Mouse (Mus musculus): ENCODE data around the gene Rph3a. TPM values are rescaled to one million over a fixed set of nuclear protein-coding genes. Genes with fewer than 3 reads are reported as not detected.

Gene Rph3a
- polyA plus RNA-seq, 1 experiment from 2014 or later = not detected

GRCm38 (mm10) chr5:120968799-120969198 is 41.1 kb downstream of the Rph3a start:
- Histone ChIP-seq H3K4me3 (ENCODE audit: low read depth, low read length) (no peak overlapping the region), H3K4me2 (no peak overlapping the region), H3K9me3 (replicated peaks; ENCODE audit: control insufficient read depth, low read length) (no peaks in the 10 kb centered on the region), H3K9ac (ENCODE audit: low read depth, low read length) (no peak overlapping the region), H3K36me3 (ENCODE audit: control insufficient read depth, insufficient read depth, low read length) (no peaks in the 10 kb centered on the region), H3K27ac (ENCODE audit: low read depth, low read length) (no peak overlapping the region), H3K4me1 (ENCODE audit: control insufficient read depth, insufficient read depth, low read length) (no peaks in the 10 kb centered on the region), H3K27me3 (ENCODE audit: control insufficient read depth, insufficient read depth, low read length) (peaks cover 3% of the 10 kb centered on the region; the same call in 1 of the 2 replicates)
- no peak for ATAC-seq (replicated peaks; ENCODE audit: insufficient number of reproducible peaks, low FRiP score, low TSS enrichment)
- WGBS (ENCODE audit: insufficient replicate concordance) = 85% methylated on average over 8 of the region's 8 CpGs

DNA sequence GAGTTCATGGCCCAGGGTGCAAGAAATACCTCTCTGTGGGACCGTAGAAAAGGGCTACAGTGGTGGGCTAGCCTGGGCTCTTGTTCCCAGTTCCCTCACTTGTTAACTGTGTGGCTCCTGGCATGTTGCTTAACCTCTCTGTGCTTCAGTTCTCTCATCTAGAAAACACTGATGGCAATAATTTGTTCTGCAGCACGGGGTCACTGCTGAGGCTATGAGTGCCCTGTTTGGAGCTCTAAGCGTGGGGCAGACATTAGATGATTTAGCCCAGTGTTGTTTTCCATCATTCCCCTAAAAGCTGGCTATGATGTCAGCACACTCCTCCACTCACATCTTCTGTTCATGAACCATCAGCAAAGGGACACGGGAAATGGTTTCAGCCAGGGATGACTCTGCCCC is 41.8 kb downstream of the Rph3a start:
- no peak for ATAC-seq (replicated peaks; ENCODE audit: insufficient number of reproducible peaks, low FRiP score, low TSS enrichment)
- H3K9ac ChIP-seq (ENCODE audit: low read depth, low read length) = no peak overlapping the region
- no peak overlapping the region for H3K4me2 ChIP-seq
- no peaks in the 10 kb centered on the region for H3K4me1 ChIP-seq (ENCODE audit: control insufficient read depth, insufficient read depth, low read length)
- H3K4me3 ChIP-seq (ENCODE audit: low read depth, low read length) = no peak overlapping the region
- H3K27me3 ChIP-seq (ENCODE audit: control insufficient read depth, insufficient read depth, low read length) = peaks cover 5% of the 10 kb centered on the region; the same call in 1 of the 2 replicates
- no peaks in the 10 kb centered on the region for H3K36me3 ChIP-seq (ENCODE audit: control insufficient read depth, insufficient read depth, low read length)
- 65% methylated on average over 4 of the region's 4 CpGs for WGBS (ENCODE audit: insufficient replicate concordance)
- H3K9me3 ChIP-seq (replicated peaks; ENCODE audit: control insufficient read depth, low read length) = no peaks in the 10 kb centered on the region
- H3K27ac ChIP-seq (ENCODE audit: low read depth, low read length) = no peak overlapping the region

DNA sequence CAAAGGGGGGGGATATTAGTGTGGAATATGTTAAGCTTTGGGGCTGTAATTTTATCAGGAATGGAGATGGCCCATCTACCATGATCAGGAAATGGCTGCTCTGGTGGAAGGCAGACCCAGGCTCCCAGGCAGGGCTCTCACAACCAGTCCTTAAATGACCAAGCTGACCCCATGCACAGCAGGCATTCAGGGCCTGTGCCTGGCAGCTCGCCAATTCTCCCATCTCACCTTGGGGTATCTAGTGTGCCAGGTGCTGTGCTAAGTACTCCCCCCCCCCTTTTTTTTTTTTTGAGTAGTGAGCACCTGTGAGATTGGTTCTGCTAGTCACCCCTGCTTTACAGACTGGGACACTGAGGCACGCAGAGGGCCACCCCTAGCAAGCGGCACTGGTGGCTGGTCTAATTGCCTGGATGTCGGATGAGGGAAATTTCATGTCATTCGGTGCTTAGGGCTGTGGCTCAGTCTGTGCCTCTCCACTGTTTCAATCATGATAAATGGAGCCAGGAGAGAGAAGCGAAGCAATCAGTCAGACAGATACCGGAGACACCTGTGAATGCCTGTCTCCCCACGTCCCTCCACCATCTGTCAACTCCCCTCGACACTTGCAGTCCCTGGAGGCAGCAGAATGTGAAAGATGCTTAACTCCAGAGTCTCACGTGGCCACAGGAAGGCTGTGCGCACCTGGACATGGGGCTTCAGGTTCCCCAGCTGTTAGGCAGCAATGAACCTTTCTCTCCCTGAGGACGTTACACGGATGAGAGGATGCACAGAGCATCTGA is 42.3 kb downstream of the Rph3a start:
- Histone ChIP-seq H3K36me3 (ENCODE audit: control insufficient read depth, insufficient read depth, low read length) (no peaks in the 10 kb centered on the region), H3K27ac (ENCODE audit: low read depth, low read length) (no peak overlapping the region), H3K4me2 (no peak overlapping the region), H3K9ac (ENCODE audit: low read depth, low read length) (no peak overlapping the region), H3K9me3 (replicated peaks; ENCODE audit: control insufficient read depth, low read length) (no peaks in the 10 kb centered on the region), H3K4me3 (ENCODE audit: low read depth, low read length) (no peak overlapping the region), H3K4me1 (ENCODE audit: control insufficient read depth, insufficient read depth, low read length) (no peaks in the 10 kb centered on the region), H3K27me3 (ENCODE audit: control insufficient read depth, insufficient read depth, low read length) (peaks cover 5% of the 10 kb centered on the region; the same call in 1 of the 2 replicates)
- no peak for ATAC-seq (replicated peaks; ENCODE audit: insufficient number of reproducible peaks, low FRiP score, low TSS enrichment)
- 76% methylated on average over 13 of the region's 13 CpGs for WGBS (ENCODE audit: insufficient replicate concordance)

- Histone ChIP-seq H3K4me2 (no peak overlapping the region), H3K4me1 (ENCODE audit: control insufficient read depth, insufficient read depth, low read length) (no peaks in the 10 kb centered on the region), H3K27ac (ENCODE audit: low read depth, low read length) (no peak overlapping the region), H3K27me3 (ENCODE audit: control insufficient read depth, insufficient read depth, low read length) (peaks cover 5% of the 10 kb centered on the region; the same call in 1 of the 2 replicates), H3K4me3 (ENCODE audit: low read depth, low read length) (no peak overlapping the region), H3K36me3 (ENCODE audit: control insufficient read depth, insufficient read depth, low read length) (no peaks in the 10 kb centered on the region), H3K9ac (ENCODE audit: low read depth, low read length) (no peak overlapping the region), H3K9me3 (replicated peaks; ENCODE audit: control insufficient read depth, low read length) (no peaks in the 10 kb centered on the region)
- 80% methylated on average over 8 of the region's 8 CpGs for WGBS (ENCODE audit: insufficient replicate concordance)
- no peak for ATAC-seq (replicated peaks; ENCODE audit: insufficient number of reproducible peaks, low FRiP score, low TSS enrichment)
Measured at GRCm38 (mm10) chr5:120966894-120967293, 43.0 kb downstream of the Rph3a start.

GRCm38 (mm10) chr5:120966156-120966555 is 43.7 kb downstream of the Rph3a start:
- 83% methylated on average over 4 of the region's 4 CpGs for WGBS (ENCODE audit: insufficient replicate concordance)
- no peak overlapping the region for H3K27ac ChIP-seq (ENCODE audit: low read depth, low read length)
- ATAC-seq (replicated peaks; ENCODE audit: insufficient number of reproducible peaks, low FRiP score, low TSS enrichment) = no peak
- H3K36me3 ChIP-seq (ENCODE audit: control insufficient read depth, insufficient read depth, low read length) = no peaks in the 10 kb centered on the region
- no peaks in the 10 kb centered on the region for H3K4me1 ChIP-seq (ENCODE audit: control insufficient read depth, insufficient read depth, low read length)
- no peak overlapping the region for H3K4me2 ChIP-seq
- no peak overlapping the region for H3K9ac ChIP-seq (ENCODE audit: low read depth, low read length)
- H3K27me3 ChIP-seq (ENCODE audit: control insufficient read depth, insufficient read depth, low read length) = peaks cover 5% of the 10 kb centered on the region; the same call in 1 of the 2 replicates
- H3K4me3 ChIP-seq (ENCODE audit: low read depth, low read length) = no peak overlapping the region
- no peaks in the 10 kb centered on the region for H3K9me3 ChIP-seq (replicated peaks; ENCODE audit: control insufficient read depth, low read length)

GRCm38 (mm10) chr5:120961004-120961403 is 48.9 kb downstream of the Rph3a start:
- no peak overlapping the region for H3K4me2 ChIP-seq
- H3K9me3 ChIP-seq (replicated peaks; ENCODE audit: control insufficient read depth, low read length) = no peaks in the 10 kb centered on the region
- no peaks in the 10 kb centered on the region for H3K4me1 ChIP-seq (ENCODE audit: control insufficient read depth, insufficient read depth, low read length)
- no peak overlapping the region for H3K27ac ChIP-seq (ENCODE audit: low read depth, low read length)
- no peak overlapping the region for H3K4me3 ChIP-seq (ENCODE audit: low read depth, low read length)
- no peak for ATAC-seq (replicated peaks; ENCODE audit: insufficient number of reproducible peaks, low FRiP score, low TSS enrichment)
- 47% methylated on average over 4 of the region's 4 CpGs for WGBS (ENCODE audit: insufficient replicate concordance)
- no peaks in the 10 kb centered on the region for H3K36me3 ChIP-seq (ENCODE audit: control insufficient read depth, insufficient read depth, low read length)
- H3K27me3 ChIP-seq (ENCODE audit: control insufficient read depth, insufficient read depth, low read length) = 0 out of 2 replicates have a peak, but pooled peaks cover 2% of the 10 kb centered on the region
- H3K9ac ChIP-seq (ENCODE audit: low read depth, low read length) = no peak overlapping the region

DNA sequence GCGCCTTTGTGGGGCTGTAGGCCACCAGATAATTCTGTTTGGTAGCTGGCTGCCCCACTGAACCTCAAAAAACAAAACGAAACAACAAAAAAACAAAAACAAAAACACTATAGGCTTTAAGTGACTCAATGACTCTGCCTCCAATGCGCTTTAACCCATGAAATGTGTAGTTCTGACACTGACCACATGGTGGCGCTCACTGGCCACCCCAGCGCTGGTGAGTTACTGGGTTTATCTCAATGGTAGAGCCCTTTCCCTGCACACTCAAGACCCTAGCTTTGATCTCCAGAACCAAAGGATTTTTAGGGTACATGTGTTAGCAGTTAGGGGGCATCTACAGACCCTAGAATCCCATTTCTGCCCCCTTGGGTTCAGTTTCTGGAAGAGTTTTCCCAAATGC is 55.9 kb downstream of the Rph3a start:
- no peak overlapping the region for H3K4me2 ChIP-seq
- H3K4me1 ChIP-seq (ENCODE audit: control insufficient read depth, insufficient read depth, low read length) = no peaks in the 10 kb centered on the region
- no peaks in the 10 kb centered on the region for H3K9me3 ChIP-seq (replicated peaks; ENCODE audit: control insufficient read depth, low read length)
- H3K27me3 ChIP-seq (ENCODE audit: control insufficient read depth, insufficient read depth, low read length) = no peaks in the 10 kb centered on the region
- H3K36me3 ChIP-seq (ENCODE audit: control insufficient read depth, insufficient read depth, low read length) = no peaks in the 10 kb centered on the region
- H3K4me3 ChIP-seq (ENCODE audit: low read depth, low read length) = no peak overlapping the region
- no peak for ATAC-seq (replicated peaks; ENCODE audit: insufficient number of reproducible peaks, low FRiP score, low TSS enrichment)
- H3K27ac ChIP-seq (ENCODE audit: low read depth, low read length) = no peak overlapping the region
- H3K9ac ChIP-seq (ENCODE audit: low read depth, low read length) = no peak overlapping the region
- 16% methylated on average over 5 of the region's 5 CpGs for WGBS (ENCODE audit: insufficient replicate concordance)

DNA sequence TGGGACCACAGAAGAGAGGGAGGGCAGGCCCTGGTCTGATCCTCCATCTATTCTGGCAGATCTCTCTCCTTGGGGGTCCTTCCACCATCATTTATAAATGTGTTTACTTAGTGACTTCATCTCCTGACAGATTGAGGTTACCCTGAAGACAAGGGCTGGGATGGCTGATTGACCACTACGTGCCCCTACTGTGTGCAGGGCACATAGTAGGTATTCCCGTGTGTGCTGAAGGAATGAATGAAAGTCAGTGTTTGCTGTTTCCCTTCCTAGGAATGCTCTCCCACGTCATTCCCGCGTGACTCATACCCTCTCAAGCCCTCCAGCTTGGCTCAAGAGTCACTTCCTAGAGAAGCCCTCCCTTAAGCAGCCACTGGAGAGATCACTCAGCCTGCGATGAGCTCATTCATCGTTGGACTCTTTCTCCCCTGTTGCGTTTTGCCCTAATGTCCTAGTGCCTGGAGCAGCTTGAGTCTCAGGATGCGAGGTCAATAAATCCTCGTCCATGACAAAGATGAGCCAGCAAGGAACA is 57.6 kb downstream of the Rph3a start:
- H3K4me2 ChIP-seq = no peak overlapping the region
- H3K36me3 ChIP-seq (ENCODE audit: control insufficient read depth, insufficient read depth, low read length) = no peaks in the 10 kb centered on the region
- 62% methylated on average over 10 of the region's 10 CpGs for WGBS (ENCODE audit: insufficient replicate concordance)

DNA sequence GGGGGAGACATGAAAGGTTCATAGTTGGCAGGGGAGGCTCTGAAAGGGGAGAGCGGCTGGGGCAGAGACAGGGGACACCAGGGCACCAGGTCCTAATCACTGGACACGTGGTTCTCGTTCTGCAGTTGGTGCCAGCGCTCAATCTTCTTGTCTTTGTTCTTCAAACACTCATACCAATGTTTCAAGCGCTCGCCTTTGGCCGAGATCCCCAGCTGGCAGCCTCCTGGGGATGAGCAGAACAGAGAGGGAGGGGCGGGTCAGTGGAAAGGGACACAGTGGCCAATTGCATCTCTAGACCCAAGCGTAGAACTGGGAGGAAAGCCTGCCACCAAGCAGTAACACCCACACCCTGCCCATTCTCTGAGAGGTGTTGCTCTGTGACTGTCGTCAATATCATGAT is 67.8 kb downstream of the Rph3a start:
- H3K9me3 ChIP-seq (replicated peaks; ENCODE audit: control insufficient read depth, low read length) = no peaks in the 10 kb centered on the region
- no peaks in the 10 kb centered on the region for H3K27me3 ChIP-seq (ENCODE audit: control insufficient read depth, insufficient read depth, low read length)
- 67% methylated on average over 10 of the region's 10 CpGs for WGBS (ENCODE audit: insufficient replicate concordance)
- no peak overlapping the region for H3K27ac ChIP-seq (ENCODE audit: low read depth, low read length)
- no peak overlapping the region for H3K4me3 ChIP-seq (ENCODE audit: low read depth, low read length)
- no peak for ATAC-seq (replicated peaks; ENCODE audit: insufficient number of reproducible peaks, low FRiP score, low TSS enrichment)
- H3K9ac ChIP-seq (ENCODE audit: low read depth, low read length) = no peak overlapping the region
- no peaks in the 10 kb centered on the region for H3K4me1 ChIP-seq (ENCODE audit: control insufficient read depth, insufficient read depth, low read length)
- H3K4me2 ChIP-seq = no peak overlapping the region
- H3K36me3 ChIP-seq (ENCODE audit: control insufficient read depth, insufficient read depth, low read length) = no peaks in the 10 kb centered on the region

More for the DNA sequence above, 57.6 kb downstream of the Rph3a start:
- Histone ChIP-seq H3K4me3 (ENCODE audit: low read depth, low read length) (no peak overlapping the region), H3K4me1 (ENCODE audit: control insufficient read depth, insufficient read depth, low read length) (no peaks in the 10 kb centered on the region), H3K27ac (ENCODE audit: low read depth, low read length) (no peak overlapping the region), H3K27me3 (ENCODE audit: control insufficient read depth, insufficient read depth, low read length) (no peaks in the 10 kb centered on the region), H3K9ac (ENCODE audit: low read depth, low read length) (no peak overlapping the region), H3K9me3 (replicated peaks; ENCODE audit: control insufficient read depth, low read length) (no peaks in the 10 kb centered on the region)
- ATAC-seq (replicated peaks; ENCODE audit: insufficient number of reproducible peaks, low FRiP score, low TSS enrichment) = no peak
